Mouse (Mus musculus): Measurements from ENCODE around the gene Arf5.

- no peak for TF ChIP-seq CTCF (conservative IDR thresholded peaks at IDR 0.05; ENCODE audit: low read length)
- TF ChIP-seq NANOG (IDR thresholded peaks at IDR 0.05; ENCODE audit: borderline replicate concordance, low read length), result no peak
Measured at GRCm38 (mm10) chr6:28459221-28459668, 35.9 kb downstream of the Arf5 start.
